Mouse (Mus musculus) left cerebral cortex, adult 2 months (tissue): ENCODE measurements around the gene Dchs1. TPM values are rescaled to one million over a fixed set of nuclear protein-coding genes. Genes with fewer than 3 reads are reported as not detected.

Experiments
- DNase-seq, 2 experiments: peaks; one replicate each; pipeline ENCODE4 v3.0.0; 2021 to 2022; ENCODE audit warnings: low spot score in 2 of 2, mixed read lengths in 1 of 2; ENCODE audit errors: extremely low spot score in 1 of 2
- H3K27ac ChIP-seq: fragments of 200-600 bp; 2 replicates; pipeline ENCODE4 v1.8.1; 2022
- H3K4me3 ChIP-seq: fragments of 200-600 bp; 2 replicates; pipeline ENCODE4 v1.8.1; 2022
- CTCF ChIP-seq: fragments of 200-600 bp; IDR thresholded peaks from 2 replicates; pipeline ENCODE4 v1.8.1; 2022; ENCODE audit warnings: antibody characterized with exemption, mild to moderate bottlenecking, moderate library complexity
- intact Hi-C: fragments of 180-260 bp; cut with DNase I; formaldehyde crosslinking; loops from one replicate; pipeline ENCODE4 v1.15.1; 2025
- long read RNA-seq, 2 experiments: library from polyadenylated mRNA; stranded (forward); transcript quantifications; one replicate each; pipeline ENCODE4 v2.0.0; 2021; ENCODE audit warnings: borderline mapping rate in 2 of 2
- total RNA-seq, 2 experiments: library from RNA; stranded (reverse); gene quantifications; 2 replicates each; pipeline ENCODE4 v1.2.3; 2021

Dchs1 gene
- 10 to 100 TPM; 10.1 to 10.9 TPM for total RNA-seq
- long read RNA-seq, experiment 1, partial matches to known transcripts, result 7 of 9 reads
- long read RNA-seq, experiment 1, other reads (novel, unspliced or antisense), result 2 of 9 reads
- long read RNA-seq, experiment 2, full-length matches to known transcripts, result 1 of 10 reads
- long read RNA-seq, experiment 2, partial matches to known transcripts, result 8 of 10 reads
- long read RNA-seq, experiment 2, other reads (novel, unspliced or antisense), result 1 of 10 reads

- no peak for TF ChIP-seq CTCF
- H3K4me3 ChIP-seq, result peak within 1 kb of the TSS; percentile 57
These were observed at the start of gene Dchs1 for GRCm38 (mm10) chr7:105787285-105788140. Gene Dchs1, minus strand, starts transcription at chr7:105787654.

GRCm38 (mm10) chr7:105824281-105824680 is 36.8 kb upstream of the Dchs1 start:
- intact Hi-C loops, result no loop called here
- no peak for TF ChIP-seq CTCF

More at GRCm38 (mm10) chr7:105787285-105788140, at the start of gene Dchs1:
- intact Hi-C loops, result loop anchor here (2.0 to 5.0 kb wide), 2 partner anchors 19 to 40 kb away; no protein-coding TSS in a partner anchor
- no peak for DNase-seq
- peak within 1 kb of the TSS; percentile 15; the same call in 1 of the 2 replicates for H3K27ac ChIP-seq

GRCm38 (mm10) chr7:105818483-105818882 is 31.0 kb upstream of the Dchs1 start:
- H3K27ac ChIP-seq, result no peak overlapping the region
- no peak for DNase-seq
- peak; percentile 81 for TF ChIP-seq CTCF
- H3K4me3 ChIP-seq, result no peak overlapping the region
- intact Hi-C loops, result loop anchor here (2.0 kb wide), 1 partner anchor 270 kb away; no protein-coding TSS in a partner anchor

More at GRCm38 (mm10) chr7:105824281-105824680, 36.8 kb upstream of the Dchs1 start:
- H3K4me3 ChIP-seq, result no peak overlapping the region
- no peak for DNase-seq
- H3K27ac ChIP-seq, result no peak overlapping the region

GRCm38 (mm10) chr7:105816736-105817135 is 29.3 kb upstream of the Dchs1 start:
- intact Hi-C loops, result loop anchor here (1.0 kb wide), 1 partner anchor 90 kb away; no protein-coding TSS in a partner anchor
- no peak overlapping the region for H3K27ac ChIP-seq
- TF ChIP-seq CTCF, result peak; percentile 57
- H3K4me3 ChIP-seq, result no peak overlapping the region
- DNase-seq, result no peak

GRCm38 (mm10) chr7:105813326-105813725 is 25.9 kb upstream of the Dchs1 start:
- H3K4me3 ChIP-seq, result no peak overlapping the region
- no peak for DNase-seq
- intact Hi-C loops, result loop anchor here (5.0 kb wide), 1 partner anchor 171 kb away; the partner anchor contains the start of genes Arfip2, Gm45799 and Timm10b
- no peak for TF ChIP-seq CTCF
- H3K27ac ChIP-seq, result no peak overlapping the region

- H3K4me3 ChIP-seq, result no peak overlapping the region
- H3K27ac ChIP-seq, result no peak overlapping the region
- DNase-seq, result no peak
- TF ChIP-seq CTCF, result no peak
- intact Hi-C loops, result loop anchor here (5.0 kb wide), 1 partner anchor 170 kb away; the partner anchor contains the start of genes Arfip2, Gm45799 and Timm10b
These were observed 25.1 kb upstream of the Dchs1 start for GRCm38 (mm10) chr7:105812566-105812965.

- no peak for DNase-seq
- intact Hi-C loops, result loop anchor here (1.0 to 5.0 kb wide), 5 partner anchors 59 to 169 kb away; partner anchors contain the start of genes Arfip2, Gm45799, Ilk and Taf10
- H3K4me3 ChIP-seq, result peak overlapping the region; percentile 24; the same call in 1 of the 2 replicates
- no peak for TF ChIP-seq CTCF
- peak overlapping the region; percentile 69; the same call in 1 of the 2 replicates for H3K27ac ChIP-seq
These were observed 24.1 kb upstream of the Dchs1 start for GRCm38 (mm10) chr7:105811516-105811915.

GRCm38 (mm10) chr7:105810877-105811489 is 23.5 kb upstream of the Dchs1 start, which contains the start of gene Mrpl17:
Gene Mrpl17, minus strand, starts transcription at chr7:105811099.
- TF ChIP-seq CTCF, result peak; percentile 99
- intact Hi-C loops, result loop anchor here (1.0 to 5.0 kb wide), 5 partner anchors 58 to 169 kb away; partner anchors contain the start of genes Arfip2, Gm45799, Ilk and Taf10
- H3K4me3 ChIP-seq, result peak within 1 kb of the TSS; percentile 86
- H3K27ac ChIP-seq, result peak within 1 kb of the TSS; percentile 93
- DNase-seq, result peak; percentile 100

GRCm38 (mm10) chr7:105810280-105810876 is 22.9 kb upstream of the Dchs1 start:
- H3K27ac ChIP-seq, result peak overlapping the region; percentile 93
- TF ChIP-seq CTCF, result no peak
- DNase-seq, result peak in 1 of 2 experiments; percentile 39
- intact Hi-C loops, result loop anchor here (2.0 to 5.0 kb wide), 4 partner anchors 58 to 168 kb away; partner anchors contain the start of genes Arfip2, Gm45799, Taf10 and Timm10b
- peak overlapping the region; percentile 86 for H3K4me3 ChIP-seq

- TF ChIP-seq CTCF, result no peak
- intact Hi-C loops, result loop anchor here (2.0 to 5.0 kb wide), 4 partner anchors 57 to 168 kb away; partner anchors contain the start of genes Arfip2, Gm45799, Taf10 and Timm10b
- H3K27ac ChIP-seq, result peak overlapping the region; percentile 93; the same call in 1 of the 2 replicates
- H3K4me3 ChIP-seq, result peak overlapping the region; percentile 86
- DNase-seq, result no peak
These were observed 22.4 kb upstream of the Dchs1 start for GRCm38 (mm10) chr7:105809836-105810235.
